12 mouse cellular contexts compared by ENCODE assay signal in the genomic region with DNA sequence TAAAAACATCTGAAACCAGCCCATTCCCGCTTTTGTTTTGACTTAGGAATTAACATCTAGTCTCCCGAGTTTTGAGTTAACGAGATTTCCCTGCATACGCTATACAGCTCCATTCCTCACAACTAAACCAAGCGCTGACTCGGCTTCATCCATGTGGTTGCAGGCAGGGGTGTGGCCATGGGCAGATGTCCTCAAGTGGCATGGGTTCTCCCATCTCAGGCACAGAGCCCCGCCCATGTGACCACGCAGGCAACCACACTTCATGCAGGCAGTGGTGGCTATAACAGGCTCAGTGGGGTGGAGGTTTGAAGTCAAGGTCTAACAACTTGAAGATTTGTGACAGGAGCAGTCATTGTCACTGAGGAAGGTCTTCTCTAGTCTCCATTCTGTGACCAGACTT.
DNase-seq lines count a peak whose midpoint lies in the region; ATAC-seq and TF ChIP-seq lines count a peak whose summit lies in the region.
"Had no signal": no experiment of that assay in that cellular context is flagged by ENCODE, and none has a peak within 500 bp of the region (broad histone marks: within the 10 kb centered on the region; RNA-seq: fewer than 3 reads in every experiment).

No protein-coding gene starts in this region.

- WGBS in embryonic facial prominence, embryonic 11.5 days, result 54% methylated on average over 8 of the region's 8 CpGs
- WGBS in embryonic facial prominence, embryonic 10.5 days, result 49% methylated on average over 8 of the region's 8 CpGs
- WGBS in limb, embryonic 14.5 days, result 46% methylated on average over 8 of the region's 8 CpGs

- H3K27me3 ChIP-seq in embryonic facial prominence, embryonic 11.5 days (ENCODE audit: control insufficient read depth, insufficient read depth, low read length), result no peaks in the 10 kb centered on the region
- peaks cover 26% of the 10 kb centered on the region for H3K27me3 ChIP-seq in embryonic facial prominence, embryonic 10.5 days (replicated peaks; ENCODE audit: low read depth, poor library complexity, severe bottlenecking)
- H3K27me3 ChIP-seq in limb, embryonic 14.5 days (ENCODE audit: control insufficient read depth, insufficient read depth, low read length), result 0 out of 2 replicates have a peak, but pooled peaks cover 3% of the 10 kb centered on the region
- H3K27me3 ChIP-seq: midbrain, embryonic 13.5 days had no signal

- peak; percentile 11 for DNase-seq in embryonic facial prominence, embryonic 11.5 days (ENCODE audit: low spot score)
- DNase-seq in embryonic facial prominence, embryonic 10.5 days (ENCODE audit: low spot score), result no peak
- peak; percentile 32 for DNase-seq in kidney, postnatal 10 days
- DNase-seq in kidney, adult 11 months, result no peak
- peak; percentile 30 for DNase-seq in 416B (ENCODE audit: low read depth)
- peak; percentile 15 for DNase-seq in limb, embryonic 14.5 days (ENCODE audit: low spot score)
- no peak for DNase-seq in right cerebral cortex, adult 18-20 months
- DNase-seq in adrenal gland, postnatal 4 days (ENCODE audit: low spot score in 2 of 2), result no peak
- DNase-seq: adrenal gland, adult 8-10 months; cerebellum, adult 2 months had no signal

- H3K4me2 ChIP-seq in embryonic facial prominence, embryonic 11.5 days (ENCODE audit: low read depth, low read length), result no peak overlapping the region
- H3K4me2 ChIP-seq in limb, embryonic 14.5 days (replicated peaks; ENCODE audit: low read depth, low read length, severe bottlenecking), result no peak overlapping the region
- H3K4me2 ChIP-seq: midbrain, embryonic 13.5 days had no signal

- no peaks in the 10 kb centered on the region for H3K36me3 ChIP-seq in embryonic facial prominence, embryonic 11.5 days (replicated peaks; ENCODE audit: control insufficient read depth, insufficient read depth, low read depth, low read length)
- no peaks in the 10 kb centered on the region for H3K36me3 ChIP-seq in embryonic facial prominence, embryonic 10.5 days (replicated peaks)
- H3K36me3 ChIP-seq in limb, embryonic 14.5 days (ENCODE audit: control insufficient read depth, insufficient read depth, low read length), result no peaks in the 10 kb centered on the region
- H3K36me3 ChIP-seq: midbrain, embryonic 13.5 days had no signal

- no peak; the same call in 1 of the 2 replicates for ATAC-seq in embryonic facial prominence, embryonic 11.5 days (replicated peaks; ENCODE audit: insufficient number of reproducible peaks, low FRiP score, low TSS enrichment, low read depth)
- ATAC-seq in limb, embryonic 14.5 days (ENCODE audit: low FRiP score, low read depth), result no peak
- ATAC-seq: hindbrain, embryonic 16.5 days; midbrain, embryonic 13.5 days had no signal

- H3K9me3 ChIP-seq in embryonic facial prominence, embryonic 11.5 days (replicated peaks; ENCODE audit: control insufficient read depth, low read length), result no peaks in the 10 kb centered on the region
- H3K9me3 ChIP-seq in embryonic facial prominence, embryonic 10.5 days, result no peaks in the 10 kb centered on the region
- no peaks in the 10 kb centered on the region for H3K9me3 ChIP-seq in limb, embryonic 14.5 days (ENCODE audit: control insufficient read depth, low read length)
- H3K9me3 ChIP-seq: midbrain, embryonic 13.5 days had no signal

- no peak for TF ChIP-seq POLR2A in limb, embryonic 14.5 days (IDR thresholded peaks at IDR 0.05; ENCODE audit: borderline replicate concordance, extremely low read depth, insufficient read depth, insufficient read length)

- no peak overlapping the region for H3K4me3 ChIP-seq in embryonic facial prominence, embryonic 11.5 days (ENCODE audit: low read depth, low read length)
- no peak overlapping the region for H3K4me3 ChIP-seq in embryonic facial prominence, embryonic 10.5 days
- H3K4me3 ChIP-seq in limb, embryonic 14.5 days (replicated peaks; ENCODE audit: low read length), result no peak overlapping the region
- H3K4me3 ChIP-seq: midbrain, embryonic 13.5 days had no signal

- no peak overlapping the region for H3K27ac ChIP-seq in embryonic facial prominence, embryonic 11.5 days (replicated peaks; ENCODE audit: low read depth, low read length)
- H3K27ac ChIP-seq in embryonic facial prominence, embryonic 10.5 days (replicated peaks), result no peak overlapping the region
- H3K27ac ChIP-seq in limb, embryonic 14.5 days (replicated peaks; ENCODE audit: low read depth, low read length), result no peak overlapping the region
- H3K27ac ChIP-seq: midbrain, embryonic 13.5 days had no signal

- no peak overlapping the region for H3K9ac ChIP-seq in embryonic facial prominence, embryonic 11.5 days (replicated peaks; ENCODE audit: low read length)
- no peak overlapping the region for H3K9ac ChIP-seq in limb, embryonic 14.5 days (ENCODE audit: low read depth, low read length, severe bottlenecking)
- H3K9ac ChIP-seq: midbrain, embryonic 13.5 days had no signal

- H3K4me1 ChIP-seq in embryonic facial prominence, embryonic 11.5 days (ENCODE audit: control insufficient read depth, insufficient read depth, low read length), result no peaks in the 10 kb centered on the region
- H3K4me1 ChIP-seq in embryonic facial prominence, embryonic 10.5 days, result peaks cover 46% of the 10 kb centered on the region
- peaks cover 3% of the 10 kb centered on the region for H3K4me1 ChIP-seq in limb, embryonic 14.5 days (ENCODE audit: control insufficient read depth, insufficient read depth, low read length)

Comparison
In these comparisons a context has a peak if more than half of its experiments do, and no peak if none do; other contexts are left out.
1. DNase-seq: peak in embryonic facial prominence, embryonic 11.5 days (single experiment), kidney, postnatal 10 days (single experiment), 416B (single experiment) and limb, embryonic 14.5 days (single experiment); none in embryonic facial prominence, embryonic 10.5 days (single experiment), kidney, adult 11 months (single experiment), right cerebral cortex, adult 18-20 months (single experiment) and adrenal gland, postnatal 4 days (0 of 2).